Mouse (Mus musculus): Measurements from ENCODE around the gene Gm49711.

Gene Gm49711

GRCm38 (mm10) chr16:92127226-92127625 lies 69.1 kb downstream of the Gm49711 start:
- no peak for DNase-seq

DNA sequence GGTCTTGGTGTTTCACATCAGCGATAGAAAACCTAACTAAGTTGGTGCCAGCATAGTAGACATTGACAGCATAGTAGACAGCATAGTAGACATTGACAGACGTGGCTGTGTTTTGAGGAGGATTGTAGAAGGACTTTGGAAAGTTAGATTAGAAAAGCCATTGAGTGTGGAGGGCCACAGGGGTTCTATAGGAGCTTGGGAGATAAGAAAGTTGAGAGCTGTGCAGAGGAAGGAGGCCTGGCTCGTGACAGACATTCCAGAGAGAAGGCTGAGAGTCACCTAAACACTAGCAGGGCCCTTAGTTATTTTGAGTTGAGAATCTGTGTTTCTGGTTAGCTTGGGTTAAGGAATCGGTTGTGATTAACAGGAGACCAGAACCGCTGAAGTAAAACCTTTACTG lies 69.5 kb downstream of the Gm49711 start:
- DNase-seq: no peak

DNA sequence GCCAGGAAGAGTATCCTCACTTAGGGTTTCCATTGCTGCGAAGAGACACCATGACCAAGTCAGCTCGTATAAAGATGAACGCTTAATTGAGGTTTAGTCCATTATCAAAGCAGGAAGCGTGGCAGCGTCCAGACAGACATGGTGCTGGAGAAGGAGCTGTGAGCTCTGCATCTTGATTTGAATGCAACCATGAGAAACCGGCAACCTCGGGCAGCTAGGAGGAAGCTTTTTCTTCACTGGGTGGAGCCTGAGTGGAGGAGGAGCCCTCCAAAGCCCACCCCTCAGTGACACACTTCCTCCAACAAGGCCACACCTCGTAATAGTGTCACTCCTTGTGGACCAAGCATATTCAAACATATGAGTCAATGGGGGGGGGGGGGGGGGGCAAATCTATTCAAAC lies 71.7 kb downstream of the Gm49711 start:
- no peak for DNase-seq

GRCm38 (mm10) chr16:92132511-92132910 lies 74.4 kb downstream of the Gm49711 start:
- DNase-seq: no peak

DNA sequence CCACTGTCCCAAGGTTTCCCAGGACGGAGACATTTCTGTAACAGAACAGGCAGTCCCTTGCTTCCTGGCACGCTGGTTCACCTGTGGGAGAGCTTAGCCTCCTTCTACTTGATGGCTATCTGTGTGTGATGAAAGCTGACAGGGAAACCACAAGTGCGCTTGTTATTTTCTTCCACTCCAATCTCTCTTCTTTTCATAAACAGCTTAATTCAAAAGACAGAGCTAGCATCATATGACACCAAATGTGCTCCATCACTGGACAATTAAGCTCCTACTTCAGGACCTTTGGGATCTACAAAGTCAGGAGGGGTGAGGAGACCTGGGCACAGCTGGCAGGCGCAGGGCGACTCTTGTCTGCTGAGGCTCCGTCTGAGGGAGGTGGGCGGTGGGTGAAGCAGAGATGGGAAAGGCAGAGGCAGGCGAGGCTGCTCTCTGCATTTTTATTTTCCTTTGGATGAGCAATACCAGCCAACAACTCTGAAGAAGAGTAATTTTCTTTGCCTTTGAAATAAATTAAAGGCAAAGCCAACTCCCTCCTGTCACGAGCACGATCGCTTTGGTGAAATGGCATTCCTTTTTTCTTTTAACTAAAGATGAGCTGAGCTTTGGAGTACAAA lies 76.1 kb downstream of the Gm49711 start:
- no peak for DNase-seq

DNA sequence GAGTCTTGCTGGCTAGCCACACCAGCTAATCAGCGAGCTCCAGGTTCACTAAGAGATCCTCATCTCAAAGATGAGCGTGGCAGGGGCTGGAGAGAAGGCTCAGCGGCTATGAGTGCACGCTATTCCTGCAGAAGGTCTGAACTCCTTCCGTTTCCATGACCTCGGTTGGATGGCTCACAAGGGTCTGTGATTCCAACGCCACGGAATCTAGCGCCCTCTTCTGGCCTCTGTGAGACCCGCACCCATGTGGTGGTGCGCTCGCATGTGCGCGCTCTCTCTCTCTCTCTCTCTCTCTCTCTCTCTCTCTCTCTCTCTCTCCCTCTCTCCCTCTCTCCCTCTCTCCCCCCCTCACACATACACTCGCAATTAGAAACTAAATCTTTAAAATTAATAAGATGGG lies 78.2 kb downstream of the Gm49711 start:
- DNase-seq: no peak

- DNase-seq: no peak
Measured at GRCm38 (mm10) chr16:92139386-92140261, 81.5 kb downstream of the Gm49711 start.

DNA sequence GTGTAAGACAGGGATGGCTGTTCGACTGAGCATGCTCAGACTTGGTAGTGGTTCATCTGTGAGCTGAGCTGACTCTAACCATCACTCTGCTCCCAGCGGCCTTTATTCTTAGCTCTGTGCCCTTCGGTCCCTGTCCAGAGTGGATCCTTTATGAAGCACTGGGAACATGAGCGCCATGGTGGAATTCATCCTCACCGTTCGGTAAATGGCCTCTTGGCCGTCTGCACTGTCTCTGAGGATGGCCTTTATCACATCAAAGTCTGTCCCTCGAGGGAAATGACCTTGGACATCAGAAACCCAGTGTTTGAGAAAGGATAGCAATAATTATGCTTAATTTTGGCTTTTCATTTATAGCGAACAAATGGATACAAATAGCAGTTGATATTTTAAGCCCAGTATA lies 82.2 kb downstream of the Gm49711 start:
- no peak for DNase-seq

GRCm38 (mm10) chr16:92141021-92141420 lies 82.9 kb downstream of the Gm49711 start:
- DNase-seq: no peak

DNA sequence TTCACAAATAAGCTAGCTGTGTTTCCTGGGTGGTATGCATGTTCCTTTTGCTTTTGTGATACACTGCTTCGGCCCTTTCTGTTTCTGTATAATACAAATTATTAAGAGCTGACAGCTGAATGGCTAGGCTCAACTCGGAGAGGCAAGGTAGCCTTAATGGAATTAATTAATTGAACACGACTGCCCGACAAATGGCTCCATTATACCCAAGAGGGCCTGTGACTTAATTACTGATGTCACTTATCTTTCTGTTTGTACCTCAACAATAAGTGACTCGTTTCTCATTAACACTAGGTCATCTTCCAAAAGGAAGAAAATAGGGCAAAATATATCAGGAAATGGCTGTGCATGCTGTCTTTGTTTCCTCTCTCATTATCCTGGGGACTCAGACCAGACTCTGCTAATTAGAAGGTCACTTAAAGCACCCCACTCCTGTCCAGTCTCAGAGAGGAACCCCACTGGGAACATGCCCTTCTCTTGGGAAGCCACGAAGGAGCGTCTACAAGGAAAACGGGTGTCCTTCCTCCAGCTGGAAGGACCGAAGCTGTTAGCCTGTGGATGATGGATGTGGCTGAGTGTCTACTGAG lies 84.4 kb downstream of the Gm49711 start:
- no peak for DNase-seq

- DNase-seq: no peak
Measured at GRCm38 (mm10) chr16:92147631-92148366, 89.7 kb downstream of the Gm49711 start.

DNA sequence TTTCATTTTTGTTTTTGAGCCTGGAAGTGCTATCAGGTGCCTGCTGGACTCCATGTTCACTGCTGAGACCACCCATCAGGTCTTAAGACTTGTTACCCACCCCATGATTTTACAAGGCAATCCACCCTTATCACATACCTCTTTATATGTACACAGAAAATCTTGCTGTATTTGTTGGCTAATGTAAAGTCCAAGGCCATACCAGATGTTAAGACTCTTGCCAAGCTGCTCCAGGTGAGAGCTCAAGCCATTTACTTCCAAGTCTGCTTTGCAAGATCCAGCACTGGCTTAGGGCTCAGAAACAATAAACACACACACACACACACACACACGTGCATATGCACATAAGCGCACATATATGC lies 90.2 kb downstream of the Gm49711 start:
- no peak for DNase-seq

GRCm38 (mm10) chr16:92150975-92151374 lies 92.9 kb downstream of the Gm49711 start:
- DNase-seq: no peak

GRCm38 (mm10) chr16:92158021-92158455 lies 99.9 kb downstream of the Gm49711 start:
- peak; percentile 67 to 81 for DNase-seq

- DNase-seq: peak; percentile 80 to 90
Measured at GRCm38 (mm10) chr16:92158461-92159091, 100.5 kb downstream of the Gm49711 start.

GRCm38 (mm10) chr16:92159114-92159513 lies 101.0 kb downstream of the Gm49711 start:
- DNase-seq: peak; percentile 37 to 59

DNA sequence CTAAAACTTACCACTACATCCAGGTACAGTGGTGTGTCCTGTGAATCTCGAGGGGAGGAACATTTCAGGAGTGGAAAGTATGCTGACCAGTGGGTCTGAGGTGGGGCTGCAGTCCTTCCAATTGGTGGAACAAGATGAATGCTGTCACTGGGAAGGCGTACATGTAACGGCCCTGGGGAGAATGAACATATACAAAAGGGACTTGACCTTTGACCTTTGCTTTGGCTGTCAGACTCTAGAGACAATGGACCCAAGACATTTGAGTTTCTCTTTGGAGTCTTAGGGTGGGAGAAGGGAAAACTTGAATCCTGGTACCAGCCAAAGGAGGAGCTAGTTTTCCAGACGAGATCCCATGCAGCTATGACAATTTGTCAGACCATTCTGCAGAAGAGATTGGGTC lies 104.2 kb downstream of the Gm49711 start:
- DNase-seq: no peak

DNA sequence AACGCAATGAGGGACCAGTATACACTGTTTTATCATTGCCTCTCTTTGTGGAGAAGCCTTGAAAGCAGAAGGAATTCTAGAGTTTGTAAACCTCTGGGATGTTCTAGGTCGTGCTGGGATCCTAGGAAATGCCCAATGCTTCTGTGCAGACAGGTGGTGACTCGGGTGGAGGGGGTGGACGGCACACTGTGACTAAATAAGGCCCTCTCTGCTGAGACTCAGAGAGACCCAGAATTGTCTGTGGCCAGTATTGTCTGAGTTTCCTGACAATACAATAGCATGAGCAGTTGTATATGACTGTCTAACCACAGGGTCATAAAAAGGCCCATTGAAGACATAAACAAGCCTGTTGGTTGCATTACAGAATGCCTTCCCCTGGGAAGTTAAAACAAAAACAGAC lies 105.4 kb downstream of the Gm49711 start:
- DNase-seq: no peak

GRCm38 (mm10) chr16:92176052-92176451 lies 117.9 kb downstream of the Gm49711 start:
- DNase-seq: no peak

DNA sequence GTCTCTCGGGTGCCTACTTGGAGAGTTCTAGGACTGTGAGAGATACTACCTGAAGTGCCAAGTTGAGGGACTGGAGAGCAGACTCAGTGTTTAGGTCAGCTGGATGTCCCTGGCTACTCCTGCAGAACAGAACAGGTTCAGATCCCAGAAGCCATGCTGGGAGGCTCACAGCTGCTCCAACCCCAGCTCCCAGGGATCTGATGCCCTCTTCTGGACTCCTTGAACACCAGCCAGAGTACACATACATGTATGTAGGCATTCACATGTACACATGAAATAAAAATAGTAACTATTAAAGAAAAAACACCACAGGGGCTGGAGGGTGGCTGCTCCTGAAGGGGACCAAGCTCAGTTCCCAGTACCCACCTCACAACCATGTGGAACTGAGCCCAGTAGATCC lies 119.6 kb downstream of the Gm49711 start:
- peak in 1 of 2 experiments; percentile 40 for DNase-seq

GRCm38 (mm10) chr16:92179306-92179705 lies 121.2 kb downstream of the Gm49711 start:
- DNase-seq: no peak

DNA sequence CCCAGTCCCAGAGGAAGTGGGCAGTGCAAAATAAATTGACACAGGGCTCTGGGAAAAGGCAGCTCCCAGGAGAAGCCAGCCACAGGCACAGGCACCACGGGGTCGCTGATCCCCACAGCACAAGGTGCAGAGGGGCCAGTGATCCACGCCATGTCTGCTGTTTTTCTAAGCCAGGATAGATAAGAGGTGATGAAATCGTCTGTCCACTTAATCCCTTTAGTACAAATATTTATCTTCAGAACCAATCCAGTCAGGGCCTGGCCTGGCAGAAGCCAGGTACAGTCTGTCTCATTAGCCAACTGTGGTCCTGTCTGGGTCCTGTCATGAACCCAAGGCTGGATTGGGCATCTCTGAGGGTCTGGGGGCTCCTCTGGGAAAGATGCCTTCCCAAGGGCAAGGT lies 125.4 kb downstream of the Gm49711 start:
- no peak for DNase-seq

DNA sequence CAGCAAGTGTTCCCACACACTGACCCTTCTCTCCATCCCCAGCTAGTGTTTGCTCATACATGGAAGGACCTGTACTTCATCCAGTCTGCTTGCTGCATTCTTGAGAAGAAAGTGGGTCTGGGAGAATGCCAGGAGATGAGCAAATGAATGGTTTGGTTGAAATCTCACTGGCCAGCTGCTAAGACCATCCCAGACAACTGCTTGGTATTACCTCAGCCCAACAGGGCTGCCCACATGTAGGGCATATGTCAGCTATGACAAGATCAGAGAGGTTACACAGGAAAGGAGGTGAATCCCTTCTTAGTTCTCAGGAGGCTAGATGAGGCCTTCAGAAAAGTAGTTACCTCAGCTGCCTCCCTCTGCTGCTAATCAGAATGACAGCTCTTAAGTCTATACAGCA lies 132.5 kb downstream of the Gm49711 start:
- no peak for DNase-seq

Measured in kidney, postnatal 4 days (tissue).